Mouse (Mus musculus): ENCODE data around the gene Sft2d2.

Gene Sft2d2

DNA sequence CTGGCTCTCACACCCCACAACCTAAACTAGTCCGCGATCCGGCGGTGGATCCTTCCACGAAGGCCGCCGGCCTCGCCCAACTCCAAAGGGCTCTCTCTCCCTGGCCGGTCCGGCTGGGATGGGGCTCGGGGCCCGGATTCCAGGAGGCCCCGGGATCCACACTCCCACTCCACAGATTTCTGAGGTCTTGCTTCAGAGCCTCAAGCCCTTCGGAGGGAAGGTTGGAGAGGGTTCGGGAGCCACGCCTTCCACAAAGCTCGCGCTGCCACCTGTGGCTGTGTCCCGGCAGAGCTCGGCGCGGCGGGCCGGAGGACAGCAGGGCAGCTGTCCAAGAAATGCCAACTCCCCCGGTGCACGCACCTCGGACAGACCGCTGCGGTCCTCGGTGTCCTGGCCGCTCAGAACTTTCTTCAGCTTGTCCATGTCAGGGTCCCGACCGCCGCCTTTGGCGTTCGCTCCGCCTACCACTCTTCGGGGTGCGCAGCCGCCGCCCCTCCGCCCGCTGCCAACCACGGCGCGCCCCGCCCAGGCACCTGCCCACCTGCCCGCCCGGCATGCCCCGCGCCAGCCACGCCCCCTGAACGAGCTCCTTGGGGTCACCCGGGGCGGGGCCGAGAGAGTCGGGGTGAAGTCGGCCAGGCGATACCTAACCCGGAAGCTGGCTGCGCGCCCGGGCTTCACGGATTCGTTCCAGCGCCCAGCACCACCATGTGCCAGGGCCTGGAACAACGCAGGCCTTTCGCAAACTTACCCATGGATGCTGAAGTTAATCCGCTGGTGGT lies at the start of gene Sft2d2:
Sft2d2 (minus strand) TSS at position 559 of the 782 bp plus-strand sequence.
- DNase-seq = peak; percentile 97

DNA sequence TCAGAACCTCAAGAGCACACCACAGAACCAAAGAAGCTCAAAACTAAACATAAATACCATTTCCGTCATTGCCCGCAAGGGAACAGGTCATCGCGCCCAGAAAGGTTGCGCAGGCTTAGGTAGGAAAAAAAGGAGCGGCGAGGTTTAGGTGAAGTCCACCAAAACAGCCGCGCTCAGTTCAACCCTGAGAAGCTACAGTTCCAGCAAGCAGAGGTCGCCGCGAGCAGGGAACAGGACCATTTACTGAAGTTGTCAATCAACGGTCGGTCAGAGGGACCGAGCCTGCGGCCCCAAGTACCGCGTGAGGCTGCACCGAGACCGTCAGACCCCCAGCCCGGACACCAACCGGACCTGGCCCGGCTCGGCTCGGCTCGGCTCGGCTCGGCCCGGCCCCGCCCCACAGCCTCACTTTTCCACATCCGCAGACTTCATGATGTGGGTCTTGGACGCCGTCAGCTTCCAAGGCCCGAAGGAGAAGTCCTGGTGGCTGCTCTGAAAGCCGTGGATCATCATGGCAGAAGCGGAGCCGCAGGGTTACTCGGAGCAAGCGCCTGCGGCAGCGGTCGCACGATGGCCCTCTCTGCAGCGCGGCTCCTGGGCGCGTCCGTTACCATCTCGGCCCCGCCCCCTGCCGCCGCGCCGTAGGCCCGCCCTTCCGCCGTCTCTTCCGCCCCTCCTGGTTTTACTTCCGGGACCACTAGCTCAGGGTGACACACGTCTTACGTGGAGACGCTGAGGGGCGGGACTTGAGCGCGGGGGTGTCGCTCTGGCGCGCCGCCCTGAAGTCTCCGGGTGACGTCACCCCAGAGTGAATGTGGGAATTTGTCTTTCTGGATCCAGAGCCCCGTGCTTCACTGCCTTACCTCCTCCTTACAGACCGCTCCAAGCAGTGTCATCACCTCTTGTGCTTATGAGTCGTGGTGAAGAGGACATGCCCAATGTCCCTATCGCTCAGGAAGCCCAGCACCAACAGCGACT lies 42.4 kb upstream of the Sft2d2 start, which contains the start of gene Tiprl:
Tiprl (minus strand) TSS at position 676 of the 978 bp plus-strand sequence.
- peak; percentile 97 for DNase-seq

DNA sequence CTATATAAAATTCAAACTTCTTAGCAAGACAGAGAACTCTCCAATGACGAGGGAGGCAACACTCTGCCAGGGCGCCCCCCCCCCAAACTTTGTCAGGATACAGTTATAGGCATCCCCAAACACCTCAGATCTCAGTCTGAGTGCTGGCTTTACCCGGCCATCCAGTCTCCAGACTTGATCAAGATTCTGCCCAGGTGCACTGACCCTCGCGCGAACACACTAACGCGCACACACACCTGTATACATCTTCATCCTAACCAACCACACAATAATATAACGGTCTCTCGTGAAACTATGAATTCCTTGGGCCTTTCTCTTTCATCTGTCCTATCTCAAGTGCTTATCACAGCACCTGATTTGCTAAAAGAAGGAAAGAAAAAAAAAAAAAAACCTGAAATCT lies 41.6 kb upstream of the Sft2d2 start:
- DNase-seq = no peak

DNA sequence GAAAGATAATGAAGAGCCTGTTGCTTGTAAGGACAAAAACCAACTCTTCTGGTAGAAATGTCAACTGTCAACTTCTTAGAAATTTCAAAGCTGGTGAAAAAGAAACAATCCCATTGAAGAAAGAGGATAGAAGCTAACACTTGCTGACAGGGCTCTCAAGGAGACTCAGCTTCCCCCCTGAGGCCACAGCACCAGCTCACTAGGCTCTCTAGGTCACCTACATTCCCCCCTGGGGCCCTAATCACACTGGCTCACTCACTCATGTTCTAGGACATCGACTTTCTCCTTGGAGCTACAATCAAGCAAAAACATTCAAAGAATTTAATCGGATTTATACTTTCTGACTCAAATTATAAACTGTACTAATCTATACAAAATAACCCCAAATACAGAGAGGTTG lies 39.6 kb upstream of the Sft2d2 start:
- DNase-seq = no peak

DNA sequence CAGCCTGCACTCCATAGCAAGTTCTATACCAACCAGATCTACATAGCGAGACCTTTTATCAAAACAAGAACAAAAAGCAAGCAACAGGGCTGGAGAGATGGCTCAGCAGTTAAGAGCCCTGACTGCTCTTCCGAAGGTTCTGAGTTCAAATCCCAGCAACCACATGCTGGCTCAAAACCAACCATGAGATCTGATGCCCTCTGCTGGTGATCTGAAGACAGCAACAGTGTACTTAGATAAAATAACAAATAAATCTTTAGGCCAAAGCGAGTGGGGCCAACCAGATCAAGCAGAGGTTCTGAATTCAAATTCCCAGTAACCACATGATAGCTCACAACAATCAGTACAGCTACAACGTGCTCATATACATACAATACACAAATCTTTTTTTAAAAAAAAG lies 36.5 kb upstream of the Sft2d2 start:
- peak in 1 of 2 experiments; percentile 16 for DNase-seq

DNA sequence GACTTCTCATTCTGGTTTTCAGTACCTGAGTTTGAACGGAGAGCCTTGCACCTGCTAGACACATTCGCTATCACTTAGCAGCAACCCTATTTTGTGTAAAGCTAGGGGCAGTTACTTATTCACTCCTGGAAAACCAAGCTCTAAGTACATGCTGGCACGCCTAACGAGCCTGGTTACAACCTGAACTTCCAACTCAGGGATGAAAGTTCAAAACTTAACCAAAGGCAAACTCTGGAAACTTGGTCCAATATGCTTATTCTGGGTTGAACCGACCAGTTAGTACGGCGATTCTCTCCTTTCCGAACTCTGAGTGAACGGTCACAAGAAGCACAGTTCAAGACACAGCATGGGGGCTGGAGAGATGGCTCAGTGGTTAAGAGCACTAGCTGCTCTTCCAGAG lies 35.3 kb upstream of the Sft2d2 start:
- DNase-seq = no peak

DNA sequence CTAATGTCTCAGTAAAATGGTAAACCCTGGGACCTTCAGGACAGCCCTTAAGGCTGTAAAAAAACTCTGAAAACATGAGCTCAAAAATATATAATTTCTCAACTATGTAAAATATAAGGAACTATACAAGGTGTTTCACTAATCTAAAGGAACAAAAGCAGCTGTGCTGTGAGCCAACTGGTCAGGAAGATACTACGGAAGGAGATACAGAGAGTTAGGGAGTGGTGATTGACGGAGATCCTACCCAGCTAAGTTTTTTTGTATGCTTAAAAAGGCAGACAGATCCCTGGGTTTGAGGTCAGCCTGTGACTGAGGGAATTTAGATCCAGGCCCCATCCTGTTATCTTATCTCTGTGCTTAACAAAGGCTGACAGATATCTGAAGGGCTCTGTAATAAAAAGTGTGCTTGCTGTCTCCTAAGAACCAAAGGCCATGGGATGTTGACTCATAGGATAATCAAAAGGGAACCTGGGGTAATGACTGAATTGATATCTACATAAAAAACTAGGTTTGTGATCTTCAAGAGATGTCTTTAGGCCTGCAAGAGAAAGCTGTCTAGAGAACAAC lies 22.9 kb upstream of the Sft2d2 start:
- no peak for DNase-seq

DNA sequence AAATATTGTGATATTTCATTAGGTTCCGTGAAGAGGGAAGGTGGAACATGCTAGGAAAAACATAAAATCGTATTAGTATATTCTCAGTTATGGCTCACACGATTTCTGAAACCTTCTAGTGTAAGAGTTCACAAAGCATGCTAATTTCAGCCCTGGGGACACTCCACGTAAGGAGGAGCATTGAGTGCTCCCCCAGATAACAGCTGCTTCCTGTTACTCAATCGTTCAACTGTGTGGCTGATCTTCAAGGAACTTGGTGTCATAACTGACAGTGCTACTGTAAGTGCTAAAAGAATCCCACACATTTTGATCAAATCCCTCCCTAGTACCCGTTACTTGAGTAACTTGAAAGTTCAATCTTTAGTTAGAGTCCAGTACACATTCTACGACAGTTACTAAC lies 21.6 kb upstream of the Sft2d2 start:
- no peak for DNase-seq

DNA sequence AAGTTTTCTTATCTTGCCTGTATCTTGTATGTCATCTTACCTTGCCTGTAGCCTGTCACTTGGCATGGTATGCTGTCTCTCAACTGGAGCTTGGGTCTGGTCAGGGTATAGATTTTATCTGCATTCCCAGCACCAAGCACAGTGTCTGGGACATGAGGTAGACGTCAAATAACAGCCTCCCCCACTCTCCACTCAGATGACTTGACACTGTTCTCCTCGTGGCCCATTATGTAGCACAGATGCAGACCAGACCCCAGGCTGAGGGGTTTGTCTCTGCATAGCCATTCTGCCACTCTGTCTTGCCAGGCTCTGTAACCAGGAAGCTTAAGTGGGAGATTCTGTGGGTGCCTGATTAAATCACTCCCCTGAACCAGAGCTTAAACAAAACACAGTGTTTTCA lies 11.4 kb upstream of the Sft2d2 start:
- no peak for DNase-seq

DNA sequence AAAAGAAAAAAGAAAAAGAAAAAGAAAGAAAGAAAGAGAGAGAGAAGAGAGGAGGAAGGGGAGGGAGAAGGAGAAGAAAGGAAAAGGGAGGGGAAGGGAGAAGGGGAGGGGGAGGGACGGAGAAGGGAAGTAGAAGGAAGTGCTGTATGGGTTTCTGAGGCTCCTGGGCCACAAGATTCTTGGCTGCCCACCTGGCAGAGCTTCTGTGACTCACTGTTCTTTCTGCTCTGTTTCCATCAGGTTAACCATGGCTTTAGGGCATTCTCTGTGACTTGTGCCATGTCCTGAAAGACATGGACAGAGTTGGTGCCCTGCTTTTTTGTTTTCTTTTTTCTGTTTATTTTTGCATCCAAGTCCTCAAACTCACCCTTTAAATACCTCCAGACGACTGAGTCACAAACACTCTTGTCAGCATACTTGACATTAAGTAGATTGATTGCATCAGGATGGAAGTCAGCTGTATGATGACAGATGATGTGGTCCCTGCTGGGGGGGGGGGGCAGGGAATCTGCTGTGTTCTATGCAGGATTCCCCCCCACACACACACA lies 9.3 kb upstream of the Sft2d2 start:
- DNase-seq = no peak

DNA sequence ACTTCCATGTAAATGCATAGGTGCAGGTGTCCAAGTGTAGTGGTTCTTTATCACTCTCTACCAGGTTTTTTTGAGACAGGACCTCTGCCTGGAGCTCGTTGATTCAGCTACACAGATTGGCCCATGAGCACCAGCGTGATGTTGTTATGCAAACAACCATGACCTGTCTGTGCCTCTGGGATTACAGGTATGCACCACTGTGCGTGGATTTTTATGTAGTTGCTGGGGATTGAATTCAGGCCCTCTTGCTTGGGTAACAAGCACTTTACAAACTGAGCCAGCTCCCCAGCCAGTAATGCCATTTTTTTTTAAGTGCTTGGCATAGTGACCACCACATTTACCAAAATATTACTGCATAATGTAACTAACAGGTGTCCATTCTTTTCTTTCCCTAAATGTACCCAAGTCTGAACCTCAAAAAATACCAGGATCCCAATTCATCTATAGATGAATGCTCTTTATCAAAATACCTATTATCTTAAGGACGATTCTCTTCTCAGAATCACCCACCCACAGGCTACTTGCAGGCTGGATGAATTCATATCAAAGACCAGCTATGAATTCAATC lies 7.3 kb upstream of the Sft2d2 start:
- DNase-seq = no peak

DNA sequence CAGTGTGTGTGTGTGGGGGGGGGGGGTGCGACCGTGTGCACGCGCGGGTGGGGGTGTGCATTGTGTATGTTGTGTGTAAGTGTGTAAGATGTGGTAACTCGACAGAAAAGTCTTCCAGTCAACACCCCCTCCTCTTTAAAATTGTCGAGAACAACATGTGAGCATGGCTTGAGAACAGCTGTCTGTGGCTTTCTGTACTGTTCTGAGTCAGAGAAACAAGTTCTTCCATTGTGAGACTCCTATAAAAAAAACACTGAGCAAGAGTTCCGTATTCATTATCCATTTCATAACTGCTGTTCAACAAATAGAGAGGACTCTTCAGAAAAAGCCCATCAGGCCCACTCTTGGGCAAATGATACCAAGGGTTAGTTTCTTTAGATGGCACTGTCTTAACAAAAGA lies 6.5 kb upstream of the Sft2d2 start:
- no peak for DNase-seq

DNA sequence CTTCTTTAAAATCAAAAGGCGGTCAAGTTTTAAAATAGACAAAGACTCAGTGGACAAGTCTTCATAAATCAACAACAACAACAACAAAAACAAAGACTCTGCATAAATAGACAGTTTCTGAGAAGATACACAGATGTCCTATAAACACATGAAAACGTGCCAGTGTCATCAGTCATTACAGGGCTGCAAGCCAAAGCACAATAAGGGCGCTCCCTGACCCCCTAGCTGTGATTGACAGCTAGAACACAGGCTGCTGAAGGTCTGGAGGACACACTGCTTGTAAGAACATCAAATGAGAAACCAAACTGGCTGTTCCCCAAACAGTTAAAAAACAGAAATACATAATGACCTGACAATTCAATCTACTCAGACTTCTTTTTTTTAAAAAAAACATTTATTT lies 5.4 kb upstream of the Sft2d2 start:
- DNase-seq = no peak

DNA sequence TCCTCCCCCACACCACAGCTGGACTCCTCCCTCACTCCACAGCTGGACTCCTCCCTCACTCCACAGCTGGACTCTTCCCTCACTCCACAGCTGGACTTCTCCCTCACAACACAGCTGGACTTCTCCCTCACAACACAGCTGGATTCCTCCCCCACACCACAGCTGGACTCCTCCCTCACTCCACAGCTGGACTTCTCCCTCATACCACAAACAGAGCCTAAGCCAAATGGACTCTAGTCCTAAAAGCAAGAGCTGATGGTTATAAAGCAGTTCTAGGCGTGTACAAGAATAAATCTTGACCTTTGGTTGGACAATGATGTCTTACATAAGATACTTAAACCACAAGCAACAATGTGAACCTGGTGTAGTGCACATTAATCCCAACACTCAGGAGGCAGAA lies 4.7 kb upstream of the Sft2d2 start:
- no peak for DNase-seq

DNA sequence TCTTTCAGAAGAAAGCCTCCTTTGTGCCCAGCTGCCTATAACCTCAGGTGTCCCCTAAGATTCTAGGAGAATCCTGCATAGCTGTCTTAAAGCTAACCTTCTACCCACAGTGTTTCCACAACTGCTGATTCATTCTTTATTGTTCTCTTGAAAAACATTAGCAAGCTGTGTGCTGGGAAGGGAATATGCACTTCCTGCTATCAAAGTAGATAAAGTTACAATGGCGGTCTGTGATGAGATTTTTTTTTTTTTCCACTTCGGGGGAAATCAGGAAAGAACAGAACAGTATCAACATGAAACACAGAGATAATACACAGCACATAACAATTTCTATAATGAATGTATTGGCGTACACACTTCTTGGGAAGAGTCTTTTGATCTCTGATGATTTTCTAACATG lies 3.6 kb upstream of the Sft2d2 start:
- no peak for DNase-seq

DNA sequence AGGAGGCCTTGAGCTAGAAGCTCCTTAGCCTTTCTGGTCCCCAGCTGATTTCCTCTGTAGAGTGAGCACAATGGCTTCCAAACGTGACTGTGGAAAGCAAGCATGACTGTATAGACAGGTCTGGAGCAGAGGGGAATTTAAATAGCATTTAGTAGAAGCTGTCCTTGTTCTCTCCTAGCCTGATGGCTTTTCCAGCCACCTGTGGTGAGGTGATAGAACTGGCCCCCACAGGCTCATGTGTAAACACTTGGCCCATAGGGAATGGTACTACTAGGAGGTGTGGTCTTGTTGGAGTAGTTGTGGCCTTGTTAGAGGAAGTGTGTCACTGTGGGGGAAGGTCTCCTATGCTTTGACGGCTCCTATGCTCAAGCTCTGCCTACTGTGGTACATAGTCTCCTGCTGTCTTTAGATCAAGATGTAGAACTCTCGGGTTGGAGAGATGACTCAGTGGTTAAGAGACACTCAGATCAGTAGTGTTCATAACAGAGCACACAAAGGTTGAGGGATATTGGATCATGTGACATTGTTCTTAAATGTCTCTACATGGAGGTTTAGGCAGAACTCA lies 1.2 kb upstream of the Sft2d2 start:
- DNase-seq = peak; percentile 11 to 14

DNA sequence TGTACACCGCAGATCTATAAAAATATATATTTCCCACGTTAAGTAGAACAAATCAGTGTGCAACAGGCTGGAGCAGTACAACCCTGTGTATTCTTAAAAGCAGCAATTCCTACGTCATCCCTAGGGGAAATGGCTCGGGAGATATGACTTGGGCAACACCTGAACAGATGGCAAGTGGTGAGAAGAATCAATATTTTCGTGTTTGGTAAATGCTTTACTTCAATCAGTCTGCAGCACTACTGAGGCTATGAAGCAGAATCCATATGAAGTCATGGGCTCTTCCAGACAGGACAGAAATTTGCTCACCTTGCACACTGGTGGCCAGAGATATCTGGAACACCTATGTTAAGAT lies 400 bp upstream of the Sft2d2 start:
- no peak for DNase-seq

DNA sequence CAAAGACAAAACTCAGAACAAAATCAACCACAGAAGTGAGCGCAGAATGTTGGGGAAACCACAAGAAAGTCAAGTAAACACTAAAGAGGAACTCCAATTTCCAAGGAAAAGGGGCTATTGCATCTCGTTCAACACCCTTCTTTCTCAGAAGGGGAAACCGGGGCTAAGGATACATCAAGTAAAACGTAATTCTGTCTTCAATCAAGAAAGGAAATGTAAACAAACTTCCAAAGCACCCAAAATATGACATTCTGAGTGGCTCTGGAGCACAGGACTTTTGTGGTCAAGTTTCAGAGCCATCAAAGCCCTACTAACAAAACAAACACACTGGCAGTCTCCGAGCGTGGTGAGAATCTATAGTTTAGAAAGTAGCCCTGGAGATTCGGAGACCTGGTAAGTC lies 812 bp downstream of the Sft2d2 start:
- peak; percentile 4 to 19 for DNase-seq

DNA sequence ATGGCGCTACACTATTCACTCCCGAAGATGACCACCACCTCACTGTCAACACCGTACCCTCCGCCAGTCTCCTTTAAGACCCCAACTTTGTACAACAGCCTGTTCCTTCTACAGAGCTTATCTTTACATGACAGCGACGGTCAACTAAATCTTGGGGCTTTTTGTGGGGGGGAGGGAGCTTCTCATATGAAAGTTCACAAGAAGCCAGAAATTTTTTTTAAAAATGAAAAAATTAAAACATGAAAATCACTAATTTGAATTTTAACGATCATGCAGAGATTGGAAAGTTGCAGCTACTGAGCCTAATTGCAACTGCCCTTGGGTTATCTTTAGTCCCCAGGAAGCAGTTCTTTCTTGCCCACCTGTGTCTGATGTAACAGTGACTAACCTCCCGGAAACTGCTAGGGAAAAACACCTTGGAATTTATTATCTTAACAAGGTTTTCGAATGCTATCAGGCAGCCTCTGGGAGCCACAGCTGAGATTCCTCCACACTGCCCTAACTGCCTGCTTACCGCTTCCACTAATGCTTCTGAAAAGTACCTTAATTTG lies 1.4 kb downstream of the Sft2d2 start:
- DNase-seq = no peak

DNA sequence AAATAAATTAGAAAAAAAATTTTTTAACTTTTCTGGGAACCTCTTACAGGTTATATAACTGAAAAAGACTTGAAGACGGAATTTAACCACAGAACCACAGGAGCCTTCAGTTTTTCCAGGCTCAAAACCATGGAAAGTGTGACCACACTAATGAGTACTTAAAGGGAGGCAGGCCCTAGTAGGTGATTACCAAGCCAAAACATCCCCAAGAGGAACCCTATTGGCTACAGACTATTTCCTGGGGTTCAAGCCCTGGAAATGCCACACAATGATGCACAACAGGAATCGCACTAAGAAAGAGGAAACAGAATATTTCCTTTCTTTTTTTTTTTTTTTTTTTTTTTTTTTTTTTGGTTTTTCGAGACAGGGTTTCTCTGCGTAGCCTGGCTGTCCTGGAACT lies 2.1 kb downstream of the Sft2d2 start:
- DNase-seq = peak in 1 of 2 experiments; percentile 9

DNA sequence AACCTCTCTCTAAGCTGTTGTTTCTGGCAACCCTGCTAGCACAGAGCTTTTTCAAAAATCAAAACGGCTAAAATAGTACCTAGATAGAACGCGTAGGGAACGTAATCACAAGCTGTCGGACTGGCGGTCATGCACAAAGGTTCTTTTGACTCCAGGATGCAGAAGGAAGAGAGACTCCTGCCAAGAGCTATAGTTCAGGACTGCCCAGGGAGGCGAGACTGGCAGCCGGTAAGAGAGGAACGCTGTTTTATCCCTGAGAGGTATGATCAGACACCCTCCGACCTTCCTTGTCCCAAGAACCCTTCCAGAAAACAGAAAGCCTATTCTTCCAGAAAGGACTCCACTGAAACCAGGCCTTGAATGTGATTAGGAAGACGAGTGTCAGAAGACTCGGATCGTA lies 2.6 kb downstream of the Sft2d2 start:
- DNase-seq = no peak

DNA sequence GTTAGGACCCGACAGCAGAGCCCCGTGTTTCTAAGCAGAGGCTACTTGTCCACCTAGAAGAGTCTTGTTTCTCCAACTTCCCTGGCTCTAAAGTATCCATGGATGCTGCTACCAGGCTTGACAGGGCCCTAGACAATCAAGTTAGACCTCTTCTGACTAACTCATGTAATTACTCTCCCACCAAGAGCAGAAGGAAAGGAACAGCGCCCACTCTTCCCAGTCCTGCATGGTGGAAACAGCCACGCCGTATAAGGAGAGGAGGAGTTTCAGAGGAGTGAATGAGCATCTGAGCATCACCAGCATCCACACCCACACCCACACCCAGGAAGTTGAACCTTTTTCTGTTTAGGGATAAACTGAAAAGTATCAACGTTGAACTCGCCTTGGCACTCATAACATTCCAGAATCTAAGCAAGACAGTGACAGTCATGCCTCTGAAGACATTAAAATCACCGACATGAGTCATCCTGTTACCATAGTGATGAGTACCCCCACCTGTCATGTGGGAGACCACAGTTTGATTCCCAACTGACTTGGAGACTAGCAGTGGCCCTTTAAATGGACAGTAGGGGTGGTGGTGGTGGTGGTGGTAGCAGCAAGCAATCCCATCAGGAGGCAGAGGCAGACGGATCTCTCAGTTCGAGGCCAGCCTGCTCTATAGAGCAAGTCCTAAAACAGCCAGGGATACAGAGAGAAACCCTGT lies 3.5 kb downstream of the Sft2d2 start:
- no peak for DNase-seq
